Mouse (Mus musculus): ENCODE results near the gene Ggta1. TPM values are rescaled to one million over a fixed set of nuclear protein-coding genes. Genes with fewer than 3 reads are reported as not detected.

Ggta1 gene
- total RNA-seq, 2 experiments from 2014 or later: 49.6 to 72.8 TPM

GRCm38 (mm10) chr2:35493566-35493965 lies 30.5 kb upstream of the Ggta1 start:
- ATAC-seq (replicated peaks; ENCODE audit: poor library complexity, severe bottlenecking): peak; percentile 8; the same call in 1 of the 2 replicates

DNA sequence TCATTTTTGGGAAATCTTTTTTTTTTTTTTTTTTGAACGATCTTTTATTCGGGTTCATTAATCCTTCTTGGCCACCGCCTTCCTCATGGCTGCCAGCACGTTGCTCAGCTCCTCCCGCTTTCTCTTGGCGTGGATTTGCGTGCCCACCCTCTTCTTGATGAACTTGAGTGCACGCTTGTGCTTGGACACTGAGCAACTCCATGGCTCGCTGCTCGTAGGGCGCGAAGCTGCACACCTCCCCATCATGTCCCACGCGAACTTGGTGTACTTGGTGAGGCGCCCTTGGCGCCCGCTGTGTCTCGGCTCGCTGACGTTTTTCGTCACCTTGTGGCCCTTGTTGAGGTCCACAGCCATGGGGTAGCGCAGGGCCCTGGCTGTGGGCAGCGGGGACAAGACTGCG lies 28.1 kb upstream of the Ggta1 start:
- no peak for ATAC-seq (replicated peaks; ENCODE audit: poor library complexity, severe bottlenecking)

DNA sequence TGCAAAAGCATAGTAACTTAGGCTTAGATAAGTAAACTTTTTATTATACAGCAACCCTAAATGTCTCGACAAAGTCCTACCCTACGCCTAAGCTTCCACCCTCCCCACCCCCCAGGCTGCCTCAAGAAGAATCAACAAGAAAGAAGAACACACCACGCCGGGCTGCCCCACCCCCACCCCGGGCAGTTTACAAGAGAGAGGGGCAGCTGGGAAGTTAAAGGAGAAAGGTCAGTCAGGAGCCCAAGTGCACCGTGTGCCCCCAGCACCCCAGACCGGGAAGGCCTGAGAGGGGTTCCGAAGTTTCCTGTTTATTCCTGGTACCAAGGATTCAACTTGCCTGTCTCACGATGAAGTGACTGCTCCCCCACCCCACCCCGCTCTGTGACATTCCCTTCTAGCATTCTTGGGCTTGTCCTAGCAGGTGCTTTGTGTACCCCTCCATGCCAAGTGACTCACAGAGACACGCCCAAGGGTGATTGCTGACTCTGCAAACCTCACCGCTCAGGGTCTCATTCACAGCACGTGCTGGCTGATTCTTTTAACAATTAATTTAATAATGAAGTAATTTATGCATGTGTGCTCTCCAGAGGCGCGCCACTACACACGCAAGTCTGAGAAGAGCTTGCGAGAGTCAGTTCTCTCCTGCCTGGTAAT lies 27.6 kb upstream of the Ggta1 start:
- ATAC-seq (replicated peaks; ENCODE audit: poor library complexity, severe bottlenecking): no peak

DNA sequence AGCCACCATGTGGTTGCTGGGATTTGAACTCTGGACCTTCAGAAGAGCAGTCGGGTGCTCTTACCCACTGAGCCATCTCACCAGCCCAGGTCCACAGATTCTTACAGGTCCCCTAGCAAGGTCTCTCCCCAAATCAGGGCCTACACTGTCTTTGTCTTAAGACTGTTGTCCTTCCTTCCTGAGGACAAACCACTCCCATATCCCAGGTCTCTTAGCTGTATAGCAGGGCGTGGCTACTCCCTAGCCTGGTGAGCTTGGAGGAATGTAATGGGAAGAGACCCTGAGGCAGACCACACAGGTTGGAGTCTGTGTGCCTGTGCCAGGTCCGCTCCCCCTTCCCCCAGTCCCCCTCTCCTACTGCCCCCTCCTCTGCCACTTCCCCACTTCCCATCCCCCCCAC lies 24.7 kb upstream of the Ggta1 start:
- ATAC-seq (replicated peaks; ENCODE audit: poor library complexity, severe bottlenecking): no peak

- peak; percentile 53 for ATAC-seq (replicated peaks; ENCODE audit: poor library complexity, severe bottlenecking)
Observed at GRCm38 (mm10) chr2:35486981-35487655, 24.1 kb upstream of the Ggta1 start.

DNA sequence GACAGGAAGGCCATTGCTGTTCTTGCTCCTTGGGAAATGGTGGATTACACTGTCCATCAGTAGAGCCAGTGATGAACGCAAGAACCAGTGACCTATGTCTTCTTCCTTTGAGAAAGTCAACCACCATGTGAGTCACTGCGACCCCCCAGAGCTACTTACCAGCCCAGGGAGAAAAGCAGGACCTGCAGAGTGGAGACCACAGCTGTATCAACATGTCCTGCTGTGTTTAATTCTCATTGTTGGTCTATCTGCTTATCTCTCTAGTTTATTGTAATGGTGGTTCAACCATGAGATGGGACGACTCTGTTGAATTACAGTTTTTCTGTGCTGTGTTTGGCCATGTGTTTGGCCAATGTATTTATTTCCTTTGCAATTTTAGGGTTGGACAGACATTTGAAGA lies 21.1 kb upstream of the Ggta1 start:
- ATAC-seq (replicated peaks; ENCODE audit: poor library complexity, severe bottlenecking): no peak

GRCm38 (mm10) chr2:35483402-35483801 lies 20.4 kb upstream of the Ggta1 start:
- no peak for ATAC-seq (replicated peaks; ENCODE audit: poor library complexity, severe bottlenecking)

- ATAC-seq (replicated peaks; ENCODE audit: poor library complexity, severe bottlenecking): no peak
Observed at GRCm38 (mm10) chr2:35481322-35481990, 18.4 kb upstream of the Ggta1 start.

DNA sequence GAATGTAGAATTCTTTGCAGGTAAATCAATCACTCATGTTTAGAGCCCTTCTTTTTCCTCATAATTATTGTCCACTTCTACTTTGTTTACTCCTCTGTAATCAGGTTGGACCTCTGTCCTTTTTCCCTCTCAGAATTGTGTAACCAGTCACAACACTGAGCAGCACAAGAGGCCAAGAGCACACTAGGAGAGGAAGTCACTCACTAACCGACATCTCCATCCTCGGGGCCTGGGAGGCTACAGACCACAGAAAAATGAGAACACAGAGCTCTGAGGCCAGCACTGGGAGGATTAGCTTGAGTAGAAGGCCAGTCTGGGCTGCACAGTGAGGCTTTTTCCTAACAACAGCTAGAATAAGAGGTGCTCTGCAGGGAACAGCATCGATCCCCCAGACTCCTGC lies 17.0 kb upstream of the Ggta1 start:
- peak; percentile 88 for ATAC-seq (replicated peaks; ENCODE audit: poor library complexity, severe bottlenecking)

GRCm38 (mm10) chr2:35478812-35479122 lies 15.7 kb upstream of the Ggta1 start:
- no peak for ATAC-seq (replicated peaks; ENCODE audit: poor library complexity, severe bottlenecking)

DNA sequence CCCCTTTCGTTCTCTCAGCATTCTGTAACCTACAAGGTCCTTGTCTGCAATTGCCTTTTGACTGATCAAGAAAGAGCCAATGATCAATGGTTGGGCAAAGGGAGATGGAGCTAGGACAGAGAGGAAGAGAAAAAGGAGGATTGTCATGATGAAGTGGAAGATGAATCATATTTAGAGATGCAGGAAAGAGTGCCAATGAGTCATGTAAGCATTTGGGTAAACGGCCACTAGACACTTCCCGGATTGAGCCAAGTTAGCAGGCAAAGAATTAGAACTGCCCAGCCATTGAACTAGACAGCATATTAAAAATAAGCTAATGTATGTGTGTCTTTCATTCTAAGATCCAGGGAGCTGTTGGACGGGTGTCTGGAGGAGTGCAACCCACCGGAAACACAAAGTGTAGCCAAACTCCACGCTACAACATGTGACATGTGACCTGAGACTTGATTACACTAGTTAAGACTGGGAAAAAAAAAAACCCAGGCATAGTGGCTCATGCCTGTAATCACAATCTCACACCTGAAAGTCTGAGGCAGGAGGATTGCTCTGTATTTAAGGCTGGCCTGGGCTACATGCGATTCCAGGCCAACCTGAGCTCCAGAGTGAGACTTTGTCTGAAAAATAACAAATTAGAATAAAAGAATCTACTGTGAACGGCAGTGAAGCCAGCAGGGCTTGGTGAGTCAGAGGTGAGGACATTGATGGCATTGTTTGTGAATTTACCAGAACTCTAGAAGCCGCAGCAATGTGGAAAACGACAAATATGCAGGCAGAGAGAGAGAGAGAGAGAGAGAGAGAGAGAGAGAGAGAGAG lies 15.2 kb upstream of the Ggta1 start:
- no peak for ATAC-seq (replicated peaks; ENCODE audit: poor library complexity, severe bottlenecking)

- ATAC-seq (replicated peaks; ENCODE audit: poor library complexity, severe bottlenecking): no peak
Observed at GRCm38 (mm10) chr2:35477321-35477720, 14.3 kb upstream of the Ggta1 start.

DNA sequence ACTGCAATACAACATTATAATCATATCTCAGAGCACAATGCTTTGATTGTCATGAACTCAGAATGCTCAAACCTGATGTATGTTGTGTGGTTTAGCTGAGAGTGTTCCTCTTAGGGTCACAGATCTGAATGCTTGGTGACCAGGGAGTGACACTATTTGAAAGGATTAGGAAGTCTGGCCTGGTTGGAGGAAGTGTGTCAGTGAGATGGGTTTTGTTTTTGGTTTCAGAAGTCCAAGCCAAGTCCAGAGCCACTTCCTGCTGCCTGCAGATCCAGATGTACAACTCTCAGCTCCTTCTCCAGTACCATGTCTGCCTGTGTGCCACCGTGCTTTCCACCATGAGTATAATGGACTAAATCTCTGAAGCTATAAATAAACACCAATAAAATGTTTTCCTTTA lies 11.9 kb upstream of the Ggta1 start:
- peak; percentile 48; the same call in 1 of the 2 replicates for ATAC-seq (replicated peaks; ENCODE audit: poor library complexity, severe bottlenecking)

- peak; percentile 66 for ATAC-seq (replicated peaks; ENCODE audit: poor library complexity, severe bottlenecking)
Observed at GRCm38 (mm10) chr2:35469266-35469665, 6.2 kb upstream of the Ggta1 start.

- ATAC-seq (replicated peaks; ENCODE audit: poor library complexity, severe bottlenecking): no peak
Observed at GRCm38 (mm10) chr2:35468276-35468675, 5.2 kb upstream of the Ggta1 start.

GRCm38 (mm10) chr2:35467855-35468254 lies 4.8 kb upstream of the Ggta1 start:
- ATAC-seq (replicated peaks; ENCODE audit: poor library complexity, severe bottlenecking): no peak

GRCm38 (mm10) chr2:35465677-35466076 lies 2.6 kb upstream of the Ggta1 start:
- ATAC-seq (replicated peaks; ENCODE audit: poor library complexity, severe bottlenecking): no peak

GRCm38 (mm10) chr2:35464548-35464947 lies 1.5 kb upstream of the Ggta1 start:
- peak; percentile 20 for ATAC-seq (replicated peaks; ENCODE audit: poor library complexity, severe bottlenecking)

- no peak for ATAC-seq (replicated peaks; ENCODE audit: poor library complexity, severe bottlenecking)
Observed at GRCm38 (mm10) chr2:35464089-35464534, 1.1 kb upstream of the Ggta1 start.

GRCm38 (mm10) chr2:35463372-35464088 lies 499 bp upstream of the Ggta1 start:
- peak; percentile 75 for ATAC-seq (replicated peaks; ENCODE audit: poor library complexity, severe bottlenecking)
